Mouse (Mus musculus): Measurements from ENCODE around the gene Ost4.

- TF ChIP-seq EP300 (IDR thresholded peaks at IDR 0.05; ENCODE audit: low read depth) (no peak), CTCF (IDR thresholded peaks at IDR 0.05; ENCODE audit: low read depth) (no peak)
Measured at GRCm38 (mm10) chr5:30924614-30925013, 17.0 kb upstream of the Ost4 start.

Measured in heart, postnatal 0 days (tissue).